Mouse (Mus musculus): ENCODE measurements around the gene Basp1. TPM values are rescaled to one million over a fixed set of nuclear protein-coding genes. Genes with fewer than 3 reads are reported as not detected.
A peak's percentile ranks its signal among the peaks of the same experiment; 100 is the strongest.

The Basp1 gene
- polyA plus RNA-seq, 1 experiment from 2014 or later, result 0.94 TPM

DNA sequence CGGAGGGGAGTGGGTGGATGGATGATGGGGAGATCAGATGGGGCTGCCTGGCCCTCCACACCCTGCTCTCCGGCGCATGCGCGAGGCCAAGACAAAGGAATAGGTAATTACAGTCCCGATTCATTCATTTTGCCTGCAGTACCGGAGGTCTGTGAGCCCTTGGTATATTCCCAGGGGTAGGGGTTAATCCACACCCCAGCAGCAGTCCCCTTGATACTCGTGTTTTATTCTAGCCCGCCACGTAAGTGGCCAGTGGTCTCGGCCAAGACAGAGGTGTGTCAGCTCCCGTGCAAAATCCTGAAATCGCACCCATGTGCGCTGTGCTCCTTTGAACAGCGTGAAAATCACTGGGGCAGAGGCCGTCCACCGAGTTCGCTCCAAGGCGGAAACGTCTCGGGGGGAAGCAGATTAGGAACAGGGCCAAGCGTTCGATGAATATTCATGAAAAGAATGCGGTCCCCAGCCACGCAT, 1.4 kb downstream of the Basp1 start:
- no peak overlapping the region for H3K27ac ChIP-seq (ENCODE audit: low read length)
- H3K36me3 ChIP-seq (ENCODE audit: control insufficient read depth, insufficient read depth), result no peaks in the 10 kb centered on the region
- peak overlapping the region; percentile 59 for H3K4me2 ChIP-seq (ENCODE audit: low read depth, low read length)
- H3K4me1 ChIP-seq (ENCODE audit: control insufficient read depth, low read depth, low read length), result peaks cover 2% of the 10 kb centered on the region
- peak overlapping the region; percentile 7; the same call in 1 of the 2 replicates for H3K9ac ChIP-seq (ENCODE audit: low read depth, low read length)
- H3K4me3 ChIP-seq (ENCODE audit: low read depth, low read length), result peak overlapping the region; percentile 55
- no peaks in the 10 kb centered on the region for H3K9me3 ChIP-seq (replicated peaks; ENCODE audit: control insufficient read depth, low read length)
- no peak for ATAC-seq (ENCODE audit: low read depth)
- H3K27me3 ChIP-seq (ENCODE audit: control insufficient read depth, insufficient read depth, low read depth, low read length), result peaks cover 30% of the 10 kb centered on the region
- WGBS (ENCODE audit: insufficient replicate concordance), result under 1% methylated on average over 25 of the region's 25 CpGs

DNA sequence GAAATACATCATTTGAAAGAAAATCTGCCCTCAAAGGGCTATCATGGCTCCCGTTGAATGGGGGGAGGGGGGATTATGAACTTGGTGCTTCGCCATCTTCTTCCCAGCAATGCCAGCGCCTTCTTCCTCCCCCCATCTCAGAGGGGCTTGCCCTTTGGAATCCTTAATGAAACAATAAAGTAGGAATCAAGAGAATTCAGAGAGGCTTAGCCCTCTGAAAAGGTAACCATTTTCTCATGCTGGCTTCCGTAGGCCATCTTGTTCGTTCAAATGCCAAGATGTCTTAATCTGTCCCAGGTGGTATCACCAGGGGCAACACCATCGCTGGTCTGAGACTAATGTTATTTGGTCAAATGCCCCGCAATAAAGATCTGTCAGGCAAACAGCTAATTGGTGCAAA, 2.1 kb downstream of the Basp1 start:
- Histone ChIP-seq H3K27me3 (ENCODE audit: control insufficient read depth, insufficient read depth, low read depth, low read length) (peaks cover 30% of the 10 kb centered on the region), H3K36me3 (ENCODE audit: control insufficient read depth, insufficient read depth) (no peaks in the 10 kb centered on the region), H3K4me1 (ENCODE audit: control insufficient read depth, low read depth, low read length) (peaks cover 2% of the 10 kb centered on the region), H3K4me3 (ENCODE audit: low read depth, low read length) (no peak overlapping the region), H3K9me3 (replicated peaks; ENCODE audit: control insufficient read depth, low read length) (no peaks in the 10 kb centered on the region), H3K4me2 (ENCODE audit: low read depth, low read length) (no peak overlapping the region), H3K27ac (ENCODE audit: low read length) (no peak overlapping the region), H3K9ac (ENCODE audit: low read depth, low read length) (no peak overlapping the region)
- 57% methylated on average over 7 of the region's 7 CpGs for WGBS (ENCODE audit: insufficient replicate concordance)
- ATAC-seq (ENCODE audit: low read depth), result no peak

DNA sequence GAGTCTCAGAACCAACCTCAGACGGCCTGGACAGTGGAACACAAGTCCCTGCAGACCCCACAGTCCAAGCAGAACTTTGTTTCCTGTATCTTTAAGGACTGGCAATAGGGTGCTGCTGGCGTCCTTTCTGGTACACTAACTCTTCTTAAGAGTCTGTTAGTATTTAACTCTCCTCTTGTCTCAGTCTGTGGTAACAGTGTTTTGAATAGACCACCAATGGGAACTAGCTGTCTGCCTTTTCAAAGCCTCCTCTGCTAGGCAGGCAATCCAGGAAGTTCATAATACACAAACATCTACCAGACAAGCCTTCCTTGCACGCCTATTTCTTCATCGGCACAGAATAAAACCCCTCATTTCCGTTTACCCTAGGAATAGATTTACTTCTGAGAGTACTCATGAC, 7.6 kb downstream of the Basp1 start:
- WGBS (ENCODE audit: insufficient replicate concordance), result 39% methylated on average over 5 of the region's 5 CpGs
- Histone ChIP-seq H3K36me3 (ENCODE audit: control insufficient read depth, insufficient read depth) (no peaks in the 10 kb centered on the region), H3K27ac (ENCODE audit: low read length) (no peak overlapping the region), H3K9me3 (replicated peaks; ENCODE audit: control insufficient read depth, low read length) (no peaks in the 10 kb centered on the region), H3K4me2 (ENCODE audit: low read depth, low read length) (no peak overlapping the region), H3K4me1 (ENCODE audit: control insufficient read depth, low read depth, low read length) (no peaks in the 10 kb centered on the region), H3K4me3 (ENCODE audit: low read depth, low read length) (no peak overlapping the region), H3K9ac (ENCODE audit: low read depth, low read length) (no peak overlapping the region), H3K27me3 (ENCODE audit: control insufficient read depth, insufficient read depth, low read depth, low read length) (no peaks in the 10 kb centered on the region)
- no peak for ATAC-seq (ENCODE audit: low read depth)

DNA sequence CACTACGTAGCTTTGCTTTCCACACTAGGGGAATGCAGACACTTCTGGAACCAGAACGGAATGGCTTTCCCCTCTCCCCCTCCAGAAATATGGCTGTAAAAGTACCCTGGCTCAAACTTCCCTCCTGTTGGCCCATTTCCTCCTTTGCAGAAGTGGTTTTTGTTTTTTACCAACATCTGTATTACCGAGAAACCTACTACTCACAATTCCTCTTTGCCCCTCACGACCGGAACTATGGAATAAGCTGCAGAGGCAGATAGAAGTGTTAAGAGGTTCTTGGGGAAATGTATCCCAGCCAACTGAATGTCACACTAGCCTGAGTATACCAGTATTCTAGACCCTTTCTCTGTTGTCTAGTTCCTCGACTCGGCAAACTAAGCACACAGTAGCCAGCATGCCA, 9.7 kb downstream of the Basp1 start:
- ATAC-seq (ENCODE audit: low read depth), result no peak
- Histone ChIP-seq H3K4me2 (ENCODE audit: low read depth, low read length) (no peak overlapping the region), H3K4me3 (ENCODE audit: low read depth, low read length) (no peak overlapping the region), H3K36me3 (ENCODE audit: control insufficient read depth, insufficient read depth) (no peaks in the 10 kb centered on the region), H3K9ac (ENCODE audit: low read depth, low read length) (no peak overlapping the region), H3K27me3 (ENCODE audit: control insufficient read depth, insufficient read depth, low read depth, low read length) (no peaks in the 10 kb centered on the region), H3K27ac (ENCODE audit: low read length) (no peak overlapping the region), H3K9me3 (replicated peaks; ENCODE audit: control insufficient read depth, low read length) (no peaks in the 10 kb centered on the region), H3K4me1 (ENCODE audit: control insufficient read depth, low read depth, low read length) (no peaks in the 10 kb centered on the region)
- 51% methylated on average over 7 of the region's 7 CpGs for WGBS (ENCODE audit: insufficient replicate concordance)

DNA sequence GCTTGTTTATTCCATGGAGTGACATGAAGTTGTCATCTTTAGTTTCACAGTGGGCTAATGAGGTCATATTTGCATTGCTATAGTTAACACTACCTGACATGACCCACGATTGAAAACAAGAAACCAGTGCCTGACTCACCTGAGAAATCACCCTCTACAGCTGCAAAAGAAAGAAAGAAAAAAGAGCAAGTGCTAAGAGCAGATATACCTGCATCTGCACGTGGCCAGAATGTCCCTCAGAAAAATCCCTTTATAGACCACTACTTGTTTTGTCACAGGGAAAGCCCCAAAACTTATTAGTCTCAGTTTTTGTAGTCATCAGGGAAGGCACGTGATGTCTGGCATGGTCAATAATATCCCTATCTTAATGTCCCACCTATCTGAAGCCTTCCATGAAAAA, 11.6 kb downstream of the Basp1 start:
- 45% methylated on average over 3 of the region's 3 CpGs for WGBS (ENCODE audit: insufficient replicate concordance)
- ATAC-seq (ENCODE audit: low read depth), result no peak

DNA sequence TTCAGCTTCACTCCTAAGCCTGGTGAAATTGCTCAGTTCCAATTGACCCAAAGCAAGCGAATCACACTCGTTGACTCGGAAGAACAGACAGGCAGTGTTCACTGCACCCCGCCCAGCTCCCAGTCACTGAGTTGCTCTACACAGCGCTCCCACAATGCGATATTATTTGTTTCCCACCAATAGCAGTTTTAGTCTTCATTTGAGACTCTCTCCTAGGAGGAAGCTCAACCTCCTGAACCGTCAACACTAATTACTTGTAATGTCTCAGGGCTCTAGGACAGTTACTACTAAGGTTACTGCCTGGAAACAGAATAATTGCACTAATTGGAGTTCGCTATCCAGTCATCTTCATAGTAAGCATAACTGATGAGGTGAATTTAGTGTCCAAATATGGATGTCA, 13.3 kb downstream of the Basp1 start:
- no peaks in the 10 kb centered on the region for H3K36me3 ChIP-seq (ENCODE audit: control insufficient read depth, insufficient read depth)
- H3K27ac ChIP-seq (ENCODE audit: low read length), result no peak overlapping the region
- H3K27me3 ChIP-seq (ENCODE audit: control insufficient read depth, insufficient read depth, low read depth, low read length), result no peaks in the 10 kb centered on the region
- no peak overlapping the region for H3K9ac ChIP-seq (ENCODE audit: low read depth, low read length)
- H3K4me1 ChIP-seq (ENCODE audit: control insufficient read depth, low read depth, low read length), result no peaks in the 10 kb centered on the region
- no peak overlapping the region for H3K4me2 ChIP-seq (ENCODE audit: low read depth, low read length)
- no peaks in the 10 kb centered on the region for H3K9me3 ChIP-seq (replicated peaks; ENCODE audit: control insufficient read depth, low read length)
- no peak overlapping the region for H3K4me3 ChIP-seq (ENCODE audit: low read depth, low read length)
- WGBS (ENCODE audit: insufficient replicate concordance), result 75% methylated on average over 8 of the region's 8 CpGs
- no peak for ATAC-seq (ENCODE audit: low read depth)

More for the DNA sequence above, 11.6 kb downstream of the Basp1 start:
- Histone ChIP-seq H3K36me3 (ENCODE audit: control insufficient read depth, insufficient read depth) (no peaks in the 10 kb centered on the region), H3K4me3 (ENCODE audit: low read depth, low read length) (no peak overlapping the region), H3K27ac (ENCODE audit: low read length) (no peak overlapping the region), H3K4me1 (ENCODE audit: control insufficient read depth, low read depth, low read length) (no peaks in the 10 kb centered on the region), H3K9me3 (replicated peaks; ENCODE audit: control insufficient read depth, low read length) (no peaks in the 10 kb centered on the region), H3K27me3 (ENCODE audit: control insufficient read depth, insufficient read depth, low read depth, low read length) (no peaks in the 10 kb centered on the region), H3K9ac (ENCODE audit: low read depth, low read length) (no peak overlapping the region), H3K4me2 (ENCODE audit: low read depth, low read length) (no peak overlapping the region)

DNA sequence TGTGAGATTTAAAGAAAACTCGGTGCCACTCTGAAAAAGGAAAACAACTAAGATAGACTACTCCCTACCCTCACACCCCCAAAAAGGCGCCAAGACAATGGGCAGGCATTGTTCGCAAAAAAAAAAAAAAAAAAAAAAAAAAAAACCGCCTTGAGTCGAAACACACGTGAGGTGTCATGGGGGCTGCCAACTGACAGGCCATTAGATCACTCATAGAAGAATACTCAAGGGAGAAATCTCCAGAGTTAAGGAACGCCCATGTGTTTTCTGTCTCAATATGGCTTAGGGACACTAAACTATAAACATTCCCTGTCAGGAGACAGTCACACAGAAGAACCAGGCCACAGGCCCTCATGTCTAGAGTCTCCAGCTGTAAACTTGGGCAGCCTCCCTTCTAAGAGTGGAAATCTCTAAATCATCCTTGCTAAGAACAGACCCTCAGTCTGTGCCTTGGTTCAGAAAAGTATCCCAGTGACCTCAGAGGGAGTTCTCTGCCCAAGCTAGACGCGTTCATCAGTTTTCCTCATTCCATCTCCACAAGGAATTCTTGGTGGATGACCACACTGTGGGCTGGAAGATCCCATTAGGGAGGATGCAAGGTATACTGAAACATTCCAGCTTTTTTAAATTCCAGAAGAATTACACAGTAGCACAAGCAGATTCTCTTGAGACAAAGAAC, 17.5 kb downstream of the Basp1 start:
- WGBS (ENCODE audit: insufficient replicate concordance), result 75% methylated on average over 9 of the region's 9 CpGs
- ATAC-seq (ENCODE audit: low read depth), result no peak
- no peaks in the 10 kb centered on the region for H3K36me3 ChIP-seq (ENCODE audit: control insufficient read depth, insufficient read depth)
- H3K27me3 ChIP-seq (ENCODE audit: control insufficient read depth, insufficient read depth, low read depth, low read length), result no peaks in the 10 kb centered on the region
- no peaks in the 10 kb centered on the region for H3K9me3 ChIP-seq (replicated peaks; ENCODE audit: control insufficient read depth, low read length)
- H3K4me2 ChIP-seq (ENCODE audit: low read depth, low read length), result no peak overlapping the region
- H3K4me1 ChIP-seq (ENCODE audit: control insufficient read depth, low read depth, low read length), result no peaks in the 10 kb centered on the region
- H3K9ac ChIP-seq (ENCODE audit: low read depth, low read length), result no peak overlapping the region
- no peak overlapping the region for H3K4me3 ChIP-seq (ENCODE audit: low read depth, low read length)
- no peak overlapping the region for H3K27ac ChIP-seq (ENCODE audit: low read length)

DNA sequence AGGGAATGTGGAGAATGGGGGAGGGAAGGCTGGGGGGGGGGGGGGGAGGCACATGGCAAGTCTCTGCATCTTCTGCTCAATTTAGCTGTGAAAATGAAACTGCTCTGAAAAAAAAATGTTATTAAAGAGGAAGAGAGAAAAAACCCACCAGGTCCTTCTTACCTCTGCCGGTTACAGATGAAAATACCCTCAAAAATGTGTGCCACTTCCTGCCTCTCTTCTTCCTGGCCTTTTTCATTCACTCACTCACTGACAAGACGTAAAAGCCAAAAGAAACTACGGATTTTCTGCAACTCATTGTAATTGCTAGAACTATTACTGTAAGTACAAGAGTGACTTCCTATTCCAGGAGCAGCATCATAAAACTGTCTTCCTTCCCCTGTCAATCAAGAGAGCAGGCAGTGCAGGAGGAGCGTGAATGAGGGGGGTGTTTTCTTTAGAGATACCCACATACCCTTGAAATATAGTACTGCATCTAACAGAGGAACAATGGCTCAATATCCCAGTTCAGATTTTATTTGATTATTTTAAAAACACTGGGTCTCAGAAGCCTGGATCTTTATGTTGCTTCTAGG, 21.0 kb downstream of the Basp1 start:
- Histone ChIP-seq H3K4me1 (ENCODE audit: control insufficient read depth, low read depth, low read length) (no peaks in the 10 kb centered on the region), H3K27me3 (ENCODE audit: control insufficient read depth, insufficient read depth, low read depth, low read length) (no peaks in the 10 kb centered on the region), H3K9ac (ENCODE audit: low read depth, low read length) (no peak overlapping the region), H3K4me3 (ENCODE audit: low read depth, low read length) (no peak overlapping the region), H3K27ac (ENCODE audit: low read length) (no peak overlapping the region), H3K36me3 (ENCODE audit: control insufficient read depth, insufficient read depth) (no peaks in the 10 kb centered on the region), H3K4me2 (ENCODE audit: low read depth, low read length) (no peak overlapping the region), H3K9me3 (replicated peaks; ENCODE audit: control insufficient read depth, low read length) (no peaks in the 10 kb centered on the region)
- no peak for ATAC-seq (ENCODE audit: low read depth)
- 25% methylated on average over 4 of the region's 4 CpGs for WGBS (ENCODE audit: insufficient replicate concordance)

DNA sequence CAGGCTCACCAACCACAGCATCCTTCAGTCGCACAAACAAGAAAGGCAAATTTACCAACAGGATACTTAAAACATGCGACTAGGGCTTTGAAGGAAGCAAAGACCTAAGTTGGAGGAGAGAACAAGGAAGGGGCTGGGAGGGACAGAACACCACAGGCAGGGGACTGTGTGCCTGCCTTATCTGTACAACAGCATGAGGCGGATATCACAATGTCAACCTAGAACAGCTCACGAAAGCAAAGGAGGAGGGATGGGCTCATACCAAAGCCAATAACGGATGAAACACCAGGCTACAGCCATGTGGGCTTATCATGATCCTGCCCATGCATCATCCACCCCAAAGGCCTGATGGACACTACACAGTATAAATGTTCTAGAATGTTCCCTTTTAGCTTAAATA, 22.4 kb downstream of the Basp1 start:
- H3K4me1 ChIP-seq (ENCODE audit: control insufficient read depth, low read depth, low read length), result no peaks in the 10 kb centered on the region
- no peaks in the 10 kb centered on the region for H3K27me3 ChIP-seq (ENCODE audit: control insufficient read depth, insufficient read depth, low read depth, low read length)
- H3K36me3 ChIP-seq (ENCODE audit: control insufficient read depth, insufficient read depth), result no peaks in the 10 kb centered on the region
- no peak overlapping the region for H3K4me3 ChIP-seq (ENCODE audit: low read depth, low read length)
- no peak overlapping the region for H3K9ac ChIP-seq (ENCODE audit: low read depth, low read length)
- no peak overlapping the region for H3K4me2 ChIP-seq (ENCODE audit: low read depth, low read length)
- H3K27ac ChIP-seq (ENCODE audit: low read length), result no peak overlapping the region
- H3K9me3 ChIP-seq (replicated peaks; ENCODE audit: control insufficient read depth, low read length), result no peaks in the 10 kb centered on the region
- ATAC-seq (ENCODE audit: low read depth), result no peak; the same call in 1 of the 2 replicates
- 32% methylated on average over 5 of the region's 5 CpGs for WGBS (ENCODE audit: insufficient replicate concordance)

Measured in liver, embryonic 16.5 days (tissue).